Mouse (Mus musculus): Measurements from ENCODE around the gene St6galnac4. TPM values are rescaled to one million over a fixed set of nuclear protein-coding genes. Genes with fewer than 3 reads are reported as not detected.

The St6galnac4 gene
- polyA plus RNA-seq, 1 experiment from 2014 or later, result 36.5 TPM

- 2% methylated on average over 36 of the region's 36 CpGs for WGBS
Observed at GRCm38 (mm10) chr2:32570698-32571494, 16.0 kb upstream of the St6galnac4 start, which contains the start of gene Dpm2. Gene Dpm2 (plus strand): TSS chr2:32570858.

GRCm38 (mm10) chr2:32572196-32572595 lies 14.7 kb upstream of the St6galnac4 start:
- H3K9me3 ChIP-seq (replicated peaks), result no peaks in the 10 kb centered on the region
- no peak for ATAC-seq (ENCODE audit: insufficient number of reproducible peaks, low FRiP score, low TSS enrichment, low read depth)
- no peak overlapping the region for H3K9ac ChIP-seq
- 80% methylated on average over 11 of the region's 11 CpGs for WGBS
- peaks cover 29% of the 10 kb centered on the region for H3K36me3 ChIP-seq
- H3K4me2 ChIP-seq (replicated peaks), result no peak overlapping the region
- no peaks in the 10 kb centered on the region for H3K27me3 ChIP-seq
- peaks cover 26% of the 10 kb centered on the region for H3K4me1 ChIP-seq
- no peak overlapping the region for H3K27ac ChIP-seq (replicated peaks)
- peak overlapping the region; percentile 86; the same call in 1 of the 2 replicates for H3K4me3 ChIP-seq (replicated peaks)

More at GRCm38 (mm10) chr2:32570698-32571494, 16.0 kb upstream of the St6galnac4 start, which contains the start of gene Dpm2:
- H3K4me2 ChIP-seq (replicated peaks), result peak within 1 kb of the TSS; percentile 89
- ATAC-seq (ENCODE audit: insufficient number of reproducible peaks, low FRiP score, low TSS enrichment, low read depth), result peak; percentile 81
- H3K36me3 ChIP-seq, result peaks cover 41% of the 10 kb centered on the region
- H3K27me3 ChIP-seq, result no peaks in the 10 kb centered on the region
- H3K9me3 ChIP-seq (replicated peaks), result no peaks in the 10 kb centered on the region
- H3K27ac ChIP-seq (replicated peaks), result peak within 1 kb of the TSS; percentile 66
- H3K4me1 ChIP-seq, result peaks cover 25% of the 10 kb centered on the region
- H3K4me3 ChIP-seq (replicated peaks), result peak within 1 kb of the TSS; percentile 86
- peak within 1 kb of the TSS; percentile 69 for H3K9ac ChIP-seq

GRCm38 (mm10) chr2:32574497-32574896 lies 12.4 kb upstream of the St6galnac4 start, which contains the start of gene Pip5kl1:
Gene Pip5kl1 (plus strand): TSS chr2:32574797.
- peak within 1 kb of the TSS; percentile 95 for H3K4me2 ChIP-seq (replicated peaks)
- H3K36me3 ChIP-seq, result peaks cover 9% of the 10 kb centered on the region; the same call in 1 of the 2 replicates
- peak within 1 kb of the TSS; percentile 43 for H3K4me3 ChIP-seq (replicated peaks)
- H3K9ac ChIP-seq, result no peak within 1 kb of the TSS
- ATAC-seq (ENCODE audit: insufficient number of reproducible peaks, low FRiP score, low TSS enrichment, low read depth), result no peak
- 77% methylated on average over 6 of the region's 6 CpGs for WGBS
- peaks cover 12% of the 10 kb centered on the region for H3K27me3 ChIP-seq
- H3K9me3 ChIP-seq (replicated peaks), result no peaks in the 10 kb centered on the region
- H3K27ac ChIP-seq (replicated peaks), result no peak within 1 kb of the TSS
- H3K4me1 ChIP-seq, result peaks cover 26% of the 10 kb centered on the region

- peak overlapping the region; percentile 95 for H3K4me2 ChIP-seq (replicated peaks)
- under 1% methylated on average over 26 of the region's 26 CpGs for WGBS
- H3K4me1 ChIP-seq, result peaks cover 26% of the 10 kb centered on the region
- H3K27me3 ChIP-seq, result peaks cover 18% of the 10 kb centered on the region
- ATAC-seq (ENCODE audit: insufficient number of reproducible peaks, low FRiP score, low TSS enrichment, low read depth), result no peak
- no peaks in the 10 kb centered on the region for H3K9me3 ChIP-seq (replicated peaks)
- no peak overlapping the region for H3K27ac ChIP-seq (replicated peaks)
- peak overlapping the region; percentile 43 for H3K4me3 ChIP-seq (replicated peaks)
- no peak overlapping the region for H3K9ac ChIP-seq
- H3K36me3 ChIP-seq, result peaks cover 9% of the 10 kb centered on the region; the same call in 1 of the 2 replicates
Observed at GRCm38 (mm10) chr2:32574901-32575585, 11.9 kb upstream of the St6galnac4 start.

- Histone ChIP-seq H3K27ac (replicated peaks) (no peak within 1 kb of the TSS), H3K9ac (no peak within 1 kb of the TSS), H3K4me3 (replicated peaks) (peak within 1 kb of the TSS; percentile 43), H3K4me2 (replicated peaks) (peak within 1 kb of the TSS; percentile 95), H3K4me1 (peaks cover 26% of the 10 kb centered on the region), H3K9me3 (replicated peaks) (no peaks in the 10 kb centered on the region), H3K27me3 (peaks cover 21% of the 10 kb centered on the region), H3K36me3 (peaks cover 9% of the 10 kb centered on the region; the same call in 1 of the 2 replicates)
- ATAC-seq (ENCODE audit: insufficient number of reproducible peaks, low FRiP score, low TSS enrichment, low read depth), result no peak
- 7% methylated on average over 28 of the region's 28 CpGs for WGBS
Observed at GRCm38 (mm10) chr2:32575586-32576160, 11.2 kb upstream of the St6galnac4 start, which contains the start of gene 9430097D07Rik. Gene 9430097D07Rik (minus strand): TSS chr2:32575684.

- Histone ChIP-seq H3K27ac (replicated peaks) (no peak overlapping the region), H3K27me3 (peaks cover 21% of the 10 kb centered on the region), H3K36me3 (peaks cover 9% of the 10 kb centered on the region; the same call in 1 of the 2 replicates), H3K4me2 (replicated peaks) (no peak overlapping the region), H3K4me3 (replicated peaks) (no peak overlapping the region), H3K9ac (no peak overlapping the region), H3K9me3 (replicated peaks) (no peaks in the 10 kb centered on the region), H3K4me1 (peaks cover 22% of the 10 kb centered on the region)
- 87% methylated on average over 9 of the region's 9 CpGs for WGBS
- ATAC-seq (ENCODE audit: insufficient number of reproducible peaks, low FRiP score, low TSS enrichment, low read depth), result no peak
Observed at GRCm38 (mm10) chr2:32576532-32576931, 10.4 kb upstream of the St6galnac4 start.

- Histone ChIP-seq H3K27ac (replicated peaks) (no peak overlapping the region), H3K36me3 (peaks cover 2% of the 10 kb centered on the region; the same call in 1 of the 2 replicates), H3K4me3 (replicated peaks) (no peak overlapping the region), H3K9me3 (replicated peaks) (no peaks in the 10 kb centered on the region), H3K27me3 (peaks cover 30% of the 10 kb centered on the region), H3K9ac (no peak overlapping the region), H3K4me2 (replicated peaks) (no peak overlapping the region), H3K4me1 (peaks cover 20% of the 10 kb centered on the region)
- WGBS, result 36% methylated on average over 24 of the region's 30 CpGs
- ATAC-seq (ENCODE audit: insufficient number of reproducible peaks, low FRiP score, low TSS enrichment, low read depth), result no peak
Observed at GRCm38 (mm10) chr2:32578146-32579046, 8.5 kb upstream of the St6galnac4 start.

GRCm38 (mm10) chr2:32581450-32582095 lies 5.3 kb upstream of the St6galnac4 start:
- ATAC-seq (ENCODE audit: insufficient number of reproducible peaks, low FRiP score, low TSS enrichment, low read depth), result no peak
- Histone ChIP-seq H3K9me3 (replicated peaks) (no peaks in the 10 kb centered on the region), H3K36me3 (no peaks in the 10 kb centered on the region), H3K9ac (no peak overlapping the region), H3K27ac (replicated peaks) (no peak overlapping the region), H3K4me3 (replicated peaks) (peak overlapping the region; percentile 22; the same call in 1 of the 2 replicates), H3K4me2 (replicated peaks) (peak overlapping the region; percentile 22), H3K4me1 (peaks cover 6% of the 10 kb centered on the region), H3K27me3 (peaks cover 30% of the 10 kb centered on the region)
- WGBS, result 32% methylated on average over 19 of the region's 19 CpGs

GRCm38 (mm10) chr2:32582830-32583799 lies 3.8 kb upstream of the St6galnac4 start:
- H3K36me3 ChIP-seq, result no peaks in the 10 kb centered on the region
- 12% methylated on average over 37 of the region's 37 CpGs for WGBS
- peak overlapping the region; percentile 26 for H3K4me3 ChIP-seq (replicated peaks)
- H3K4me2 ChIP-seq (replicated peaks), result peak overlapping the region; percentile 47
- H3K9me3 ChIP-seq (replicated peaks), result no peaks in the 10 kb centered on the region
- ATAC-seq (ENCODE audit: insufficient number of reproducible peaks, low FRiP score, low TSS enrichment, low read depth), result peak; percentile 72; the same call in 1 of the 2 replicates
- H3K4me1 ChIP-seq, result peaks cover 18% of the 10 kb centered on the region
- no peak overlapping the region for H3K9ac ChIP-seq
- no peak overlapping the region for H3K27ac ChIP-seq (replicated peaks)
- peaks cover 26% of the 10 kb centered on the region for H3K27me3 ChIP-seq
